Mouse (Mus musculus): Measurements from ENCODE around the gene Otop1. TPM values are rescaled to one million over a fixed set of nuclear protein-coding genes. Genes with fewer than 3 reads are reported as not detected.

Otop1 gene
- 0.62 TPM for polyA plus RNA-seq (2014; fragmentation: Illumina TruSeq; extraction: RNeasy Lipid Tissue Mini Kit (QIAGEN cat#74804); ENCODE audit: insufficient read depth, low read depth, low replicate concordance)

DNA sequence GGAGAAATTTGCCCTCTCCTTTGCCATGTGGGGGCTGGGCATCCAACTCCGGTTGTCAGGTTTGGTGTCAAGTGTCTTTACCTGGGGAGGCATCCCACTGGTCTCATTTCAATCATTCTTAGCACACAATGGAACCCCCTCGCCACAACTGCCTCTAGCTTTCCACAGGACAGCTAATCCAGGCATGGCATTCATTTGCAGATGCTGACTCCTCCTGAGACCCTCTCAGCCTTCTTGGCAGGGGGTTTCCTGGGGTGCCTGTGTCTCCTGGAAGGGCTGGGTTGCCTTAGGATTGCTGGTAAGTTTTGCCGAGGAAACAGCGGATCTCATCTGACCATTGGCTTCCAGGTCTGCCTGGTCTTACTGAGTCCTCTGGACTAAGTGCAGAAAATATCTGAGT lies at the start of gene Otop1:
Gene Otop1 (plus strand): TSS at position 202 of the 400 bp plus-strand sequence.

DNA sequence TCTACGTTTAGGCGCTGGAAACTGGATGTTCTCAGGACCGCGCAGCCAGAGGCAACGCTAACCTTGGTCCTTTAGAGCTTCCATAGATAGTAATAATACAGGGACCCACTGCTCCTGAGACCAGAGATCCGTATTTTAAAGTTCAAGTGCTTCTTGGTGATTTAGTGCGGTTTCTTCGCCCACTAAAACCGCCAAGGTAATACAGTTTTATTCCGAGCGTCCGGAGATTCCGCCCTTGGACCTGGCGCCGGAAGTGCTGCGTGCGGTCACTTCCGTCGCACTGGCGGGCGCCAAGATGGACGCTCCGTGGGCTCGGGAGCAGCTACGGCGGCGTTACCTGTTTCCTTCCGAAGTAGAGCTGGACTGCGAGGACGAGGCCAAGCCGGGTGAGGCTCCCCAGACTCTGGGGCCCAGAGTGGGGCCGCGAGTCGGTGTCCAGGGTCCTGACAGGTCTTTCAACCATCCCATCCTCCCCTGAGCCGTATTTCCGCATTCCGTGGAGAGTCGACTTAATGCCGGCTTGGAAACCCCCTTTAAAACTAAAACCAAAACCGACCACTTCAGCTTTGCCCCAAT lies 15.6 kb upstream of the Otop1 start, which contains the start of gene Tmem128:
Gene Tmem128 (plus strand): TSS at position 79 of the 576 bp plus-strand sequence.

DNA sequence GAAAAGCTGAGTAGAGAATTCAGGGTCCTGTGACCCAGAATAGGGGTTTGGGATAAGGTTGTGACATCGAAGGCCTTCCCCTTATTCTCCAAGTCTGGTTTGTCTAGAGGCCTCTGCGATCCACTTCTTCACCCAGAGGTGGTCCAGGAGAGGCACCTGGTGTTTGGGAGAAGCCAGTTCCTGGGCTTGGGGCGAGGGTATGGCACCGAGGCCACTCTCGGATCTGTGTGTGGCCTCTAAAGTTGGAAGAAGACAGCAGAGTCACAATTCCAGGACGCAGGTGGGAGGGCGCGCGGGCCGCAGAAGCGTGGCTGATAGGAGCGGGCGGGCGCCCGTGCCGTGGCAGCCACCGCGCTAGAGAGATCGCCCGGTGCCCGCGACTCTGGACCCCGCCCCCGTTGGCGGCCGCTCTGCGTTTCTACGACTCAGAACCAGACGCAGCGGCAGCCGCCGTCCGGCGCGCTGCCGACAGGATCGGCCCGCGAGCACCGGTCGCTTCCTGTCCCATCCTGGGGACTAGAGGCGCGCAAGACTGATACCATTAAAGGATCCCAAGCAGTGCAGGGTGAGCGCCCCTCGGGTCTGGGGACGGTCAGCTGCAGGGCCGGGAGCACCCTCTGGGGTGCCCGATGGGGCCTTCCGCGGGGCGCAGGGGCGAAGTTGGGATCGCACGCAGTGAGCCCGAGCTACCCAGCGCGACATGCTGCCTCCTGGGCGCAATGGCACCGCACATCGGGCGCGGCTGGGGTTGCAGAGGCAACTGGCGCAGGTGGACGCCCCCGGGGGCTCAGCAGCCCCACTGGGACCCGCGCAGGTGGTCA lies 43.4 kb downstream of the Otop1 start, which contains the start of gene Drd5:
Gene Drd5 (plus strand): TSS at position 402 of the 821 bp plus-strand sequence.

Other genes with a start within 250 kb of the Otop1 start
- gene Stx18, start 237.2 kb upstream of the Otop1 start, polyA plus RNA-seq (2014; fragmentation: Illumina TruSeq; extraction: RNeasy Lipid Tissue Mini Kit (QIAGEN cat#74804); ENCODE audit: insufficient read depth, low read depth, low replicate concordance): 19.4 TPM
- gene Nsg1, start 116.1 kb upstream of the Otop1 start, polyA plus RNA-seq (2014; fragmentation: Illumina TruSeq; extraction: RNeasy Lipid Tissue Mini Kit (QIAGEN cat#74804); ENCODE audit: insufficient read depth, low read depth, low replicate concordance): 46.7 TPM
- gene Zbtb49, start 55.5 kb upstream of the Otop1 start, polyA plus RNA-seq (2014; fragmentation: Illumina TruSeq; extraction: RNeasy Lipid Tissue Mini Kit (QIAGEN cat#74804); ENCODE audit: insufficient read depth, low read depth, low replicate concordance): 3.0 TPM
- 19.0 TPM for gene Lyar, start 55.5 kb upstream of the Otop1 start, polyA plus RNA-seq (2014; fragmentation: Illumina TruSeq; extraction: RNeasy Lipid Tissue Mini Kit (QIAGEN cat#74804); ENCODE audit: insufficient read depth, low read depth, low replicate concordance)
- 54.5 TPM for gene Tmem128, start 15.8 kb upstream of the Otop1 start, polyA plus RNA-seq (2014; fragmentation: Illumina TruSeq; extraction: RNeasy Lipid Tissue Mini Kit (QIAGEN cat#74804); ENCODE audit: insufficient read depth, low read depth, low replicate concordance)
- gene Drd5, start 43.4 kb downstream of the Otop1 start, polyA plus RNA-seq (2014; fragmentation: Illumina TruSeq; extraction: RNeasy Lipid Tissue Mini Kit (QIAGEN cat#74804); ENCODE audit: insufficient read depth, low read depth, low replicate concordance): not detected
- 2.4 TPM for gene Slc2a9, start 227.2 kb downstream of the Otop1 start, polyA plus RNA-seq (2014; fragmentation: Illumina TruSeq; extraction: RNeasy Lipid Tissue Mini Kit (QIAGEN cat#74804); ENCODE audit: insufficient read depth, low read depth, low replicate concordance)